Mouse (Mus musculus): ENCODE data around the gene Dnmt3c. TPM values are rescaled to one million over a fixed set of nuclear protein-coding genes. Genes with fewer than 3 reads are reported as not detected.
"Not testable (repeated sequence)": the region's sequence is repeated elsewhere in the genome, so short reads cannot be mapped to it uniquely, and the experiment has no call there.

Dnmt3c gene
- polyA plus RNA-seq, 1 experiment from 2014 or later, result not detected

DNA sequence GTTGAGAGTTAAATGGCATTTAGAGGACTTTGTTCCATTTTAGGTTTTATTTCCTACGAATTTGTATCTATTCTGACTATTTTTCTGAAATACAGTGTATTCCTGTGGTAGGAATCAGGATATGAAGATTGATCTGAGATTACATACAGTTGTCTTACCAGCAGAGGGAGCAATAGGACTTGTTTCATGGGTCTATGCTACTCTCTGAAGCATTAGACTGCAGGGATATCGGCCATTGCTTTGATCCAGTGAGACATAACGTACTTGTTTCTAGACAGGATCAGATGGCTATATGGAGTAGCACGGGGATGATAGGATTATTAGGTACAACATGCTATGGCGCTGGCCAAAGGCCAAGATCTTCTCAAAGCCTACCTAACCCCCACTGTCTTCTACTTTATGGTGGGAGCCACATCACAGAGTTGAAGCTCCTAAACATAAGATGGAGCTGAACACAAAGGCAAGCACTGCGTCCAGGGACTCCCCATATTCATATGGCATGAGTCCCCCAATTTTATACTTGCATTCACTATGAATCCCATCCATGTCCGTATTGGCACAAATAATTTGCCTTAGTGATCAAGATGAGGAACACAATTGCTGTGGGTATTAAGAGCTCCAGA lies 27.6 kb upstream of the Dnmt3c start:
- H3K9me3 ChIP-seq (ENCODE audit: control insufficient read depth, low read length), result no peaks in the 10 kb centered on the region
- DNase-seq (ENCODE audit: low spot score, missing footprints) (peak; percentile 87), ATAC-seq (ENCODE audit: low FRiP score) (no peak)
- H3K27me3 ChIP-seq (ENCODE audit: control insufficient read depth, insufficient read depth, low read length), result no peaks in the 10 kb centered on the region
- H3K9ac ChIP-seq (ENCODE audit: low read length), result no peak overlapping the region
- no peak overlapping the region for H3K4me2 ChIP-seq
- H3K4me3 ChIP-seq (ENCODE audit: low read depth, low read length), result no peak overlapping the region
- no peak overlapping the region for H3K27ac ChIP-seq (ENCODE audit: low read depth, low read length)
- WGBS, result 71% methylated on average over 7 of the region's 7 CpGs
- no peaks in the 10 kb centered on the region for H3K4me1 ChIP-seq (ENCODE audit: control insufficient read depth, insufficient read depth, low read length)
- peaks cover 2% of the 10 kb centered on the region; the same call in 1 of the 2 replicates for H3K36me3 ChIP-seq (ENCODE audit: control insufficient read depth, insufficient read depth, low read length)

GRCm38 (mm10) chr2:153670111-153670510 lies 26.3 kb upstream of the Dnmt3c start:
- no peak overlapping the region for H3K4me3 ChIP-seq (ENCODE audit: low read depth, low read length)
- H3K4me1 ChIP-seq (ENCODE audit: control insufficient read depth, insufficient read depth, low read length), result no peaks in the 10 kb centered on the region
- DNase-seq (ENCODE audit: low spot score, missing footprints) (no peak), ATAC-seq (ENCODE audit: low FRiP score) (no peak)
- no peak overlapping the region for H3K4me2 ChIP-seq
- H3K27ac ChIP-seq (ENCODE audit: low read depth, low read length), result no peak overlapping the region
- H3K9ac ChIP-seq (ENCODE audit: low read length), result no peak overlapping the region
- no peaks in the 10 kb centered on the region for H3K9me3 ChIP-seq (ENCODE audit: control insufficient read depth, low read length)
- H3K36me3 ChIP-seq (ENCODE audit: control insufficient read depth, insufficient read depth, low read length), result no peaks in the 10 kb centered on the region
- WGBS, result 83% methylated on average over 5 of the region's 5 CpGs
- no peaks in the 10 kb centered on the region for H3K27me3 ChIP-seq (ENCODE audit: control insufficient read depth, insufficient read depth, low read length)

- 87% methylated on average over 2 of the region's 2 CpGs for WGBS
- Histone ChIP-seq H3K4me1 (ENCODE audit: control insufficient read depth, insufficient read depth, low read length) (no peaks in the 10 kb centered on the region), H3K27ac (ENCODE audit: low read depth, low read length) (no peak overlapping the region), H3K27me3 (ENCODE audit: control insufficient read depth, insufficient read depth, low read length) (no peaks in the 10 kb centered on the region), H3K9ac (ENCODE audit: low read length) (no peak overlapping the region), H3K4me3 (ENCODE audit: low read depth, low read length) (no peak overlapping the region), H3K36me3 (ENCODE audit: control insufficient read depth, insufficient read depth, low read length) (no peaks in the 10 kb centered on the region), H3K4me2 (no peak overlapping the region), H3K9me3 (ENCODE audit: control insufficient read depth, low read length) (no peaks in the 10 kb centered on the region)
- DNase-seq (ENCODE audit: low spot score, missing footprints) (no peak), ATAC-seq (ENCODE audit: low FRiP score) (no peak)
These were observed 23.8 kb upstream of the Dnmt3c start for GRCm38 (mm10) chr2:153672619-153673018.

DNA sequence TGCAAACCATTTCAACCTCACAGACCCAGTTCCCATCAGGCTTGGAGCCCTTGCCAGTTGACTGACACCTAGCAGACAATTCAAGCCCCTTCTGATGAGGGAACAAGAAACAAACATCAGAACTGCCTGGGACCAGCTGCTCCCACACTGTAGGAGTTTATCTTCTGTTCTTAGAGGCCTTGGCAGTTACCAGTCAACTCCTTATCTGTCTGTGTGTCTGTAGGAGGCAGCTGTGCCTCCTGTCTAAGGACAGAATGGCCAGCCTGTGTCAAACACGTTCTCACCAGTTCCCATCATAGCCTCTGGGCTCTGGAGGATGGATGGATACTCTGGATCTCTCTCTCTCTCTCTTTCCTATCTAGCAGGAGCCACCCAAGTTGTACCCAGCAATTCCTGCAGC lies 21.1 kb upstream of the Dnmt3c start:
- H3K4me1 ChIP-seq (ENCODE audit: control insufficient read depth, insufficient read depth, low read length); H3K4me3 ChIP-seq (ENCODE audit: low read depth, low read length); H3K27ac ChIP-seq (ENCODE audit: low read depth, low read length); DNase-seq (ENCODE audit: low spot score, missing footprints); H3K4me2 ChIP-seq; H3K9me3 ChIP-seq (ENCODE audit: control insufficient read depth, low read length); H3K36me3 ChIP-seq (ENCODE audit: control insufficient read depth, insufficient read depth, low read length); H3K27me3 ChIP-seq (ENCODE audit: control insufficient read depth, insufficient read depth, low read length); H3K9ac ChIP-seq (ENCODE audit: low read length); ATAC-seq (ENCODE audit: low FRiP score): not testable (repeated sequence)
- WGBS, result 93% methylated on average over 1 of the region's 1 CpGs

DNA sequence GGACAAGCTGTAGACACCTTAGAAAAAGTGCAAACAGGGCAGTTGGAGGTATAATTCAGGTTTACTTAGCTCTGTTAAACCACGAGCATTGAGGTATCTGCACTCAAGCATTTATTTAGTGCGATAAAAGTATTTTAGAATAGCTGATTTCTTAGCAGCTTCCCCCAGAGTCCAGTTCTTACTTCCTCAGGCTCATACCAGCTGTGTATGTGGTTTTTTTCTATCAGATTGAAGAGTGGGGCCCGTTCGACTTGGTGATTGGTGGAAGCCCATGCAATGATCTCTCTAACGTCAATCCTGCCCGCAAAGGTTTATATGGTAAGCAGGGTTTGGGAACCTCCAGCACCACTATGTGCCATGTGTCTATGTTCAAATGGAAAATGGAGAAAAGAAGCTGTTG lies 19.5 kb upstream of the Dnmt3c start:
- Histone ChIP-seq H3K27me3 (ENCODE audit: control insufficient read depth, insufficient read depth, low read length) (no peaks in the 10 kb centered on the region), H3K9ac (ENCODE audit: low read length) (no peak overlapping the region), H3K4me2 (no peak overlapping the region), H3K4me1 (ENCODE audit: control insufficient read depth, insufficient read depth, low read length) (no peaks in the 10 kb centered on the region), H3K36me3 (ENCODE audit: control insufficient read depth, insufficient read depth, low read length) (no peaks in the 10 kb centered on the region), H3K27ac (ENCODE audit: low read depth, low read length) (no peak overlapping the region), H3K4me3 (ENCODE audit: low read depth, low read length) (no peak overlapping the region), H3K9me3 (ENCODE audit: control insufficient read depth, low read length) (no peaks in the 10 kb centered on the region)
- WGBS, result 94% methylated on average over 6 of the region's 6 CpGs
- ATAC-seq (ENCODE audit: low FRiP score) (no peak), DNase-seq (ENCODE audit: low spot score, missing footprints) (no peak)

- Histone ChIP-seq H3K36me3 (ENCODE audit: control insufficient read depth, insufficient read depth, low read length) (no peaks in the 10 kb centered on the region), H3K4me3 (ENCODE audit: low read depth, low read length) (no peak overlapping the region), H3K9ac (ENCODE audit: low read length) (no peak overlapping the region), H3K27ac (ENCODE audit: low read depth, low read length) (no peak overlapping the region), H3K4me1 (ENCODE audit: control insufficient read depth, insufficient read depth, low read length) (no peaks in the 10 kb centered on the region), H3K4me2 (no peak overlapping the region), H3K9me3 (ENCODE audit: control insufficient read depth, low read length) (no peaks in the 10 kb centered on the region), H3K27me3 (ENCODE audit: control insufficient read depth, insufficient read depth, low read length) (no peaks in the 10 kb centered on the region)
- DNase-seq (ENCODE audit: low spot score, missing footprints) (no peak), ATAC-seq (ENCODE audit: low FRiP score) (no peak)
- WGBS, result 92% methylated on average over 7 of the region's 7 CpGs
These were observed 18.9 kb upstream of the Dnmt3c start for GRCm38 (mm10) chr2:153677550-153677949.

GRCm38 (mm10) chr2:153679959-153680358 lies 16.5 kb upstream of the Dnmt3c start:
- no peak for DNase-seq (ENCODE audit: low spot score, missing footprints)
- Histone ChIP-seq H3K27me3 (ENCODE audit: control insufficient read depth, insufficient read depth, low read length) (no peaks in the 10 kb centered on the region), H3K27ac (ENCODE audit: low read depth, low read length) (no peak overlapping the region), H3K4me1 (ENCODE audit: control insufficient read depth, insufficient read depth, low read length) (no peaks in the 10 kb centered on the region), H3K9ac (ENCODE audit: low read length) (no peak overlapping the region), H3K4me3 (ENCODE audit: low read depth, low read length) (no peak overlapping the region), H3K4me2 (no peak overlapping the region), H3K36me3 (ENCODE audit: control insufficient read depth, insufficient read depth, low read length) (no peaks in the 10 kb centered on the region), H3K9me3 (ENCODE audit: control insufficient read depth, low read length) (no peaks in the 10 kb centered on the region)
- WGBS, result 98% methylated on average over 1 of the region's 1 CpGs
- no peak for ATAC-seq (ENCODE audit: low FRiP score)

DNA sequence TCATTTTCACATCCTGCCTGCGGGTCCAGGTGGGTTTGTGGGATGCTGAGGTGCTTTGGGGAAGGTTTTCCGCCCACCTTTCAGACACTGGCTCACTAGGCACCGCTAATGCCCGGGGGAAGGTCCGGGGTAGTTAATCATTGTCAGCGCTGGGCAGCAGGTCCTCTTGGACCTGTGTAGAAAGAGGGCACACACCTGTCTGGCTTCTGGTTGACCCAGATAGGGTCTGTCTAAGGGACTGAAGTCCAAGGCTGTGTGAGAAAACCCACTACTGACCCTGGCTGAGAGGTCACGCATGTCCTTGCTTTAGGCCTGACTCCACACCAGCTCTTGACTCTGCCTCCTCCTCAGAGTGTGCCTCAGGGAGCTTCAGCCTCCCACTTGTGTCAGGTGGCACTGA lies 3.0 kb upstream of the Dnmt3c start:
- H3K9me3 ChIP-seq (ENCODE audit: control insufficient read depth, low read length); H3K27ac ChIP-seq (ENCODE audit: low read depth, low read length); H3K27me3 ChIP-seq (ENCODE audit: control insufficient read depth, insufficient read depth, low read length); H3K9ac ChIP-seq (ENCODE audit: low read length); DNase-seq (ENCODE audit: low spot score, missing footprints); H3K36me3 ChIP-seq (ENCODE audit: control insufficient read depth, insufficient read depth, low read length); H3K4me1 ChIP-seq (ENCODE audit: control insufficient read depth, insufficient read depth, low read length); ATAC-seq (ENCODE audit: low FRiP score); H3K4me2 ChIP-seq; H3K4me3 ChIP-seq (ENCODE audit: low read depth, low read length): not testable (repeated sequence)
- WGBS, result 79% methylated on average over 5 of the region's 7 CpGs

GRCm38 (mm10) chr2:153694462-153695085 lies 1.9 kb upstream of the Dnmt3c start:
- H3K4me2 ChIP-seq, result no peak overlapping the region
- H3K4me3 ChIP-seq (ENCODE audit: low read depth, low read length), result no peak overlapping the region
- no peaks in the 10 kb centered on the region for H3K9me3 ChIP-seq (ENCODE audit: control insufficient read depth, low read length)
- WGBS, result 66% methylated on average over 19 of the region's 19 CpGs
- DNase-seq (ENCODE audit: low spot score, missing footprints) (no peak), ATAC-seq (ENCODE audit: low FRiP score) (no peak)
- H3K27me3 ChIP-seq (ENCODE audit: control insufficient read depth, insufficient read depth, low read length), result no peaks in the 10 kb centered on the region
- no peak overlapping the region for H3K27ac ChIP-seq (ENCODE audit: low read depth, low read length)
- H3K36me3 ChIP-seq (ENCODE audit: control insufficient read depth, insufficient read depth, low read length), result no peaks in the 10 kb centered on the region
- no peak overlapping the region for H3K9ac ChIP-seq (ENCODE audit: low read length)
- H3K4me1 ChIP-seq (ENCODE audit: control insufficient read depth, insufficient read depth, low read length), result no peaks in the 10 kb centered on the region
